Mouse (Mus musculus): ENCODE results near the gene Klhdc3. TPM values are rescaled to one million over a fixed set of nuclear protein-coding genes. Genes with fewer than 3 reads are reported as not detected.
A peak's percentile ranks its signal among the peaks of the same experiment; 100 is the strongest.

The Klhdc3 gene
- polyA plus RNA-seq (2014; fragmentation: Nextera tagmentation; extraction: Ambion mirVana): 113 and 133 TPM in 2 replicates

DNA sequence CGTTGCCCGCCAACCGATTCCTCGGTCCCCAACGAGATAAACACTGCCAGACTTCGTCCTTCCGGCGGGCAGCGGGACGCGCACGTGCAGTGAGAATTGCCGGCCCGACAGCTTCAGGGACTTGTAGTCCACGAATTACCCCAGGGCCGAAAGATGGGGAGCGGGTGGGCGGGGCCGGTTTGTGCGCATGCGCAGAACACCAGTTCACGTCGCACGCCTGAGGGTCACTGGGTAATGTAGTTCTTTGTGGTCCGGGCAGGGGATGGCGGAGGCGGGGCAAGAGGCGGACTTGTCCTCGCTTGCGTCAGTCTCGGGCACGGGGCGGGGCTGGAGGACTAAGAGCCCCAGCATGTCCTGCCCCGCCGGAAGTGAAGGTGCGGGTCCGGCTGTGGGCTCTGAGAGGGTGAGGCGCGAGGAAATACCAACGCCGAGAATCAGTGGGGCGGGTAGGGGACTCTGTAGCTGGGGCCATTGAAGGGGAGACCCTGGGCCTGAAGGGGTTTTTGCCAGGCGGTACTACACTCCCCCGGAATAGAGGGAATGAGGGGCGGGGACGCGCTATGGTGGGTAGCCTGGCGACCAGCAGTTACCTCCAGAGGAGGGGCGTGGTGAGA is at the start of gene Klhdc3:
TSS of gene Klhdc3 (minus strand) at position 155 of the 614 bp plus-strand sequence.
- H3K4me3 ChIP-seq (ENCODE audit: low read depth, low read length): peak within 1 kb of the TSS; percentile 82
- H3K36me3 ChIP-seq (ENCODE audit: control insufficient read depth, insufficient read depth, low read length): peaks cover 59% of the 10 kb centered on the region
- no peaks in the 10 kb centered on the region for H3K9me3 ChIP-seq (ENCODE audit: control insufficient read depth, low read length)
- H3K4me2 ChIP-seq (ENCODE audit: low read depth, low read length): peak within 1 kb of the TSS; percentile 88
- H3K27me3 ChIP-seq (replicated peaks; ENCODE audit: control insufficient read depth, insufficient read depth, low read length): no peaks in the 10 kb centered on the region
- DNase-seq (ENCODE audit: low spot score) (peak; percentile 99), ATAC-seq (ENCODE audit: low read depth) (peak; percentile 98)
- H3K4me1 ChIP-seq (ENCODE audit: control insufficient read depth, insufficient read depth, low read length): peaks cover 17% of the 10 kb centered on the region
- peak within 1 kb of the TSS; percentile 87 for H3K27ac ChIP-seq (replicated peaks; ENCODE audit: low read depth, low read length)
- WGBS: under 1% methylated on average over 44 of the region's 49 CpGs
- H3K9ac ChIP-seq (ENCODE audit: low read depth, low read length): peak within 1 kb of the TSS; percentile 78

DNA sequence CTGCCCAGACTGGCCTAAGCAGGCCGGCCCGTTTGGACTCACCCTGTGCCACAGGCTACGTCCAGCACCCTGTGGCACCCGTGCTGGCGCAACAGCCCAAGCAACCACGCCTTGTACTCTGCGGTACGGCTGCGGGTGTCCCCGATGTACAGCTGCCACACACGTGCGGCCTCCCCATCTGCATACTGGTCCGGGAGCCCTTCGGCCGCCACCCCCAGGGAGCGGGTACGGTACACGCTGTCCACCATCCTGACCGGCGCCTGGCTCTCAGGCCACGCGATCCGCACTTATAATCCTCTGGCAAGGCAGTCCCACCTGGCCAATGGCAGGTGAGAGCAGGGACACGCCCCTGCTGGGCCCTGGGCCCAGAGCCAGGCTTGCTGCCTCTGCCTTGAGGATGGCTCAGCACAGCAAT is 48.2 kb upstream of the Klhdc3 start, which contains the start of gene Gnmt:
TSS of gene Gnmt (minus strand) at position 265 of the 415 bp plus-strand sequence.
- peak within 1 kb of the TSS; percentile 19; the same call in 1 of the 2 replicates for H3K4me3 ChIP-seq (ENCODE audit: low read depth, low read length)
- peak within 1 kb of the TSS; percentile 48 for H3K9ac ChIP-seq (ENCODE audit: low read depth, low read length)
- ATAC-seq (ENCODE audit: low read depth): peak; percentile 70
- H3K9me3 ChIP-seq (ENCODE audit: control insufficient read depth, low read length): no peaks in the 10 kb centered on the region
- peak; percentile 38 for DNase-seq (ENCODE audit: low spot score)
- 12% methylated on average over 21 of the region's 24 CpGs for WGBS
- H3K4me2 ChIP-seq (ENCODE audit: low read depth, low read length): peak within 1 kb of the TSS; percentile 43
- H3K27me3 ChIP-seq (replicated peaks; ENCODE audit: control insufficient read depth, insufficient read depth, low read length): peaks cover 16% of the 10 kb centered on the region
- H3K4me1 ChIP-seq (ENCODE audit: control insufficient read depth, insufficient read depth, low read length): no peaks in the 10 kb centered on the region
- no peak within 1 kb of the TSS for H3K27ac ChIP-seq (replicated peaks; ENCODE audit: low read depth, low read length)
- H3K36me3 ChIP-seq (ENCODE audit: control insufficient read depth, insufficient read depth, low read length): peaks cover 20% of the 10 kb centered on the region; the same call in 1 of the 2 replicates

DNA sequence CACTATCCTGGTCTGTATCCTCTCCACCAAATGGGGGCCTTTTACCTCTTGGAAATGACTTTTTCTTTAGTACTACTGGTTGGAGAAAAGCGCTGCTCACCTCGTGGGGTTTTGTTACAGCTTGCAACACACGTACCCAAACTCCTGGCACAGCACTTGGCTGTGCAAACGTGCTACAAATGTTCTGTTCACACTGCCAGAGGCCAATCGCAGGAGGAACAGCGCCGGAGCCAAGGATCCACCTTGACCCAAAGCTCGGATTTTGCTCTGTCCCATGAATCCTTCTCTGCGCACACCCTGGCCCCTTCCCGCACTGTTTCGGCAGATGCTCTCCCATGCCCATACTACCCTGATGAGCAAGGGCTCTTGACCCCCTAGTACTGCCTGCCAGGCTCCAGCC is 47.8 kb upstream of the Klhdc3 start:
- Histone ChIP-seq H3K9me3 (ENCODE audit: control insufficient read depth, low read length) (no peaks in the 10 kb centered on the region), H3K4me1 (ENCODE audit: control insufficient read depth, insufficient read depth, low read length) (no peaks in the 10 kb centered on the region), H3K9ac (ENCODE audit: low read depth, low read length) (peak overlapping the region; percentile 48), H3K4me2 (ENCODE audit: low read depth, low read length) (peak overlapping the region; percentile 43), H3K27ac (replicated peaks; ENCODE audit: low read depth, low read length) (no peak overlapping the region), H3K27me3 (replicated peaks; ENCODE audit: control insufficient read depth, insufficient read depth, low read length) (peaks cover 16% of the 10 kb centered on the region), H3K36me3 (ENCODE audit: control insufficient read depth, insufficient read depth, low read length) (peaks cover 24% of the 10 kb centered on the region; the same call in 1 of the 2 replicates), H3K4me3 (ENCODE audit: low read depth, low read length) (0 out of 2 replicates have a peak overlapping the region, but pooled peaks have one; percentile 19)
- DNase-seq (ENCODE audit: low spot score) (no peak), ATAC-seq (ENCODE audit: low read depth) (no peak)
- 40% methylated on average over 11 of the region's 11 CpGs for WGBS

DNA sequence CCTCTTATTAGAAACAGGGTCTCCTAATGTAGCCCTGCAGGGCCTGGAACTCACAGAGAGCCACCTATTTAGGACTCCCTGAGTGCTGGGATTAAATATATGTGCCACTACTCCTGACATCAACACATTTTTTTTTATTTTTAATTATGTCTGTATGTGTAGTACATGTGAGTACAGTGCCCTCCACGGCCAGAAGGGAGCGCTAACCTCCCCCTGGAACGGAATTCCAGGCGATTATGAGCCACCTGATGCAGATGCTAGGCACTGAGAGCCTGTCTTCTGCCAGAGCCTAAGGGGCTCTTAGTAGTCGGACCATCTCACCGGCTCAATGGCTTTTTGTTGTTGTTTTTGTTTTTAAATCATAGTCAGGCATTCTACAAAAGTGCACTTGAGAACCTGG is 47.3 kb upstream of the Klhdc3 start:
- H3K4me3 ChIP-seq (ENCODE audit: low read depth, low read length): no peak overlapping the region
- 42% methylated on average over 6 of the region's 6 CpGs for WGBS
- no peak overlapping the region for H3K27ac ChIP-seq (replicated peaks; ENCODE audit: low read depth, low read length)
- H3K36me3 ChIP-seq (ENCODE audit: control insufficient read depth, insufficient read depth, low read length): peaks cover 29% of the 10 kb centered on the region; the same call in 1 of the 2 replicates
- H3K9me3 ChIP-seq (ENCODE audit: control insufficient read depth, low read length): no peaks in the 10 kb centered on the region
- no peak for DNase-seq (ENCODE audit: low spot score)
- H3K4me2 ChIP-seq (ENCODE audit: low read depth, low read length): no peak overlapping the region
- H3K9ac ChIP-seq (ENCODE audit: low read depth, low read length): no peak overlapping the region
- H3K4me1 ChIP-seq (ENCODE audit: control insufficient read depth, insufficient read depth, low read length): no peaks in the 10 kb centered on the region
- peaks cover 16% of the 10 kb centered on the region for H3K27me3 ChIP-seq (replicated peaks; ENCODE audit: control insufficient read depth, insufficient read depth, low read length)
- ATAC-seq (ENCODE audit: low read depth): no peak

DNA sequence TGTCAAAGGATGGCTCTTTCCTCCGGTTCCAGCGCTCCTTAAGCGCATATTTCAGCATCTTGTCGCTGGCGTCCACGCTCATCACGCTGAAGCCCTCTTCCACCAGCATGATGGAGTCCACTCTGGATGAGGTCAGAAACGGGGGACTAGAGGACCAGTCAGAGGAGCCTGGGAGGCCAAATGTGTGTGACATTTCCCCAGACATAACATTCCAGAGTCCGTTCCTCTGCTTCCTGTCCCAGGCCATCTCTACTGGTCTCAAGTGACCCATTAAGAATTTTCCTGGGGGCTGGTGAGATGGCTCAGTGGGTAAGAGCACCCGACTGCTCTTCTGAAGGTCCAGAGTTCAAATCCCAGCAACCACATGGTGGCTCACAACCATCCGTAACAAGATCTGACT is 46.6 kb upstream of the Klhdc3 start:
- H3K4me1 ChIP-seq (ENCODE audit: control insufficient read depth, insufficient read depth, low read length): no peaks in the 10 kb centered on the region
- H3K9ac ChIP-seq (ENCODE audit: low read depth, low read length): no peak overlapping the region
- H3K9me3 ChIP-seq (ENCODE audit: control insufficient read depth, low read length): no peaks in the 10 kb centered on the region
- WGBS: 90% methylated on average over 11 of the region's 11 CpGs
- H3K27me3 ChIP-seq (replicated peaks; ENCODE audit: control insufficient read depth, insufficient read depth, low read length): peaks cover 16% of the 10 kb centered on the region
- H3K4me2 ChIP-seq (ENCODE audit: low read depth, low read length): no peak overlapping the region
- H3K4me3 ChIP-seq (ENCODE audit: low read depth, low read length): no peak overlapping the region
- DNase-seq (ENCODE audit: low spot score) (no peak), ATAC-seq (ENCODE audit: low read depth) (no peak)
- peaks cover 33% of the 10 kb centered on the region; the same call in 1 of the 2 replicates for H3K36me3 ChIP-seq (ENCODE audit: control insufficient read depth, insufficient read depth, low read length)
- H3K27ac ChIP-seq (replicated peaks; ENCODE audit: low read depth, low read length): no peak overlapping the region

DNA sequence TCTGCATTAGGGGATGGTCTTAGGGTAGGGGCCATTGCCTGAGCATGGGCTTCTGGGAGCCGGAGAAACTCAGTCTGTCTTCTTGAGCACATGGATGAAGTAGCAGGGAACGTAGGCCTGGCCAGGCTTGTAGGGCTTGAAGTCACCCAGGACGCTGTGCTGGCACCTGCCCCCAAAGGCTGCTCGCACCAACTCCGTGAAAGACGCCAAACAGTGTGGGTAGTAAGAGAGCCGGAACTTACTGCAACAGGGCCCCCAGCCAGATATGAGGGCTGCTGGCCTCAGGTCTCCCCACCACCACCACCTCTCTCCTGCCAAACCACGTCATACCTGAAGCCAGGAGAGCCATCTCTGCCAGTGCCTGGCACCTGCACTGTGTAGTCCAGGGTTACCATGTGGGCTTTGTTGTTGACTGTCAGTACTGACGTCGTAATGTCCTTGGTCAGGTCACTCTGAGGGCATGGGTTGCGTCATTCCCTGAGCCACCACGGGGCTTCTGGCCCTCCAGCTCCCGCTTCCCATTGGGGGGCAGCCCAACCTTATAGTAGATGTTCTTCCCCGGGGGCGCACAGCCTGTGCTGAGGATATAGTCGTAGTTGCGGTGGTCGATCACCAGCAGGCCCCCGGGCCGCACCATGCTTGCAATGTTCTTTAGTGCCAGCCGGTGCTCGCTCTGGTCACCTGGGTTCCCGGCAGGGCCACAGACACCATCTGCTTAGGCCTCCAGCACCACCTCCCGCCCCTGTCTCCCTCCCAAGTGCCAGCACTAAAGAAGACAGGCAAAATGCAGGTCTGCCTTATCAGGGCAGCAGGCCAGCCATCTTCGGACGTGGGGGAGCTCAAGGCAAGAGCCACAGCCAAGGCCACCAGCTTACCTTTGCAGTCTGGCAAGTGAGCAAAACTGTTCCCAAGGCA is 45.3 kb upstream of the Klhdc3 start:
- no peak overlapping the region for H3K4me2 ChIP-seq (ENCODE audit: low read depth, low read length)
- H3K4me1 ChIP-seq (ENCODE audit: control insufficient read depth, insufficient read depth, low read length): no peaks in the 10 kb centered on the region
- 91% methylated on average over 25 of the region's 26 CpGs for WGBS
- H3K27me3 ChIP-seq (replicated peaks; ENCODE audit: control insufficient read depth, insufficient read depth, low read length): peaks cover 16% of the 10 kb centered on the region
- no peak for ATAC-seq (ENCODE audit: low read depth)
- no peak overlapping the region for H3K9ac ChIP-seq (ENCODE audit: low read depth, low read length)
- DNase-seq (ENCODE audit: low spot score): no peak
- H3K4me3 ChIP-seq (ENCODE audit: low read depth, low read length): no peak overlapping the region
- no peaks in the 10 kb centered on the region for H3K9me3 ChIP-seq (ENCODE audit: control insufficient read depth, low read length)
- H3K27ac ChIP-seq (replicated peaks; ENCODE audit: low read depth, low read length): no peak overlapping the region
- H3K36me3 ChIP-seq (ENCODE audit: control insufficient read depth, insufficient read depth, low read length): peaks cover 45% of the 10 kb centered on the region; the same call in 1 of the 2 replicates

DNA sequence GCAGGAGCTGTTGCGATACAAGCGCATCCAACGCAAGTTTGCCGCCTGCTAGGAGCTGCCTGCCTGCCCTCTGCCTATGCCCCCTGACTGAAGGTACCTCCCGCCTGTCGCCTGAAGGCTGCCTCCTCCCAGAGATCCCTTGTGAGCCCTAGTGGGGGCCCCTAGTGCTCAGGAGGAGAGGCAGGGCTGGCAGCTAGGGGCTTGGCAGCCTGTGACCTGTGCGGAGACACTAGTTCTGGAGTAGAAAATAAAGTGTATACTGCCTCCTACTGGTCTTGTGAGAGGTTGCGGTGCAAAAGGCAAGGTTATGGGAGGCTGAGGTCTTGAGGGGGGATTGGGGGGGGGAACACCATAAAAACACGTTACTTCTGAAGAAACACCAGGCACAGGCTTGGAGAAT is 44.6 kb upstream of the Klhdc3 start:
- H3K9me3 ChIP-seq (ENCODE audit: control insufficient read depth, low read length): no peaks in the 10 kb centered on the region
- peaks cover 52% of the 10 kb centered on the region; the same call in 1 of the 2 replicates for H3K36me3 ChIP-seq (ENCODE audit: control insufficient read depth, insufficient read depth, low read length)
- H3K27me3 ChIP-seq (replicated peaks; ENCODE audit: control insufficient read depth, insufficient read depth, low read length): peaks cover 16% of the 10 kb centered on the region
- WGBS: 58% methylated on average over 9 of the region's 9 CpGs
- no peak overlapping the region for H3K9ac ChIP-seq (ENCODE audit: low read depth, low read length)
- DNase-seq (ENCODE audit: low spot score) (peak; percentile 31), ATAC-seq (ENCODE audit: low read depth) (peak; percentile 21; the same call in 1 of the 2 replicates)
- H3K4me3 ChIP-seq (ENCODE audit: low read depth, low read length): no peak overlapping the region
- H3K4me1 ChIP-seq (ENCODE audit: control insufficient read depth, insufficient read depth, low read length): no peaks in the 10 kb centered on the region
- H3K27ac ChIP-seq (replicated peaks; ENCODE audit: low read depth, low read length): no peak overlapping the region
- H3K4me2 ChIP-seq (ENCODE audit: low read depth, low read length): no peak overlapping the region

DNA sequence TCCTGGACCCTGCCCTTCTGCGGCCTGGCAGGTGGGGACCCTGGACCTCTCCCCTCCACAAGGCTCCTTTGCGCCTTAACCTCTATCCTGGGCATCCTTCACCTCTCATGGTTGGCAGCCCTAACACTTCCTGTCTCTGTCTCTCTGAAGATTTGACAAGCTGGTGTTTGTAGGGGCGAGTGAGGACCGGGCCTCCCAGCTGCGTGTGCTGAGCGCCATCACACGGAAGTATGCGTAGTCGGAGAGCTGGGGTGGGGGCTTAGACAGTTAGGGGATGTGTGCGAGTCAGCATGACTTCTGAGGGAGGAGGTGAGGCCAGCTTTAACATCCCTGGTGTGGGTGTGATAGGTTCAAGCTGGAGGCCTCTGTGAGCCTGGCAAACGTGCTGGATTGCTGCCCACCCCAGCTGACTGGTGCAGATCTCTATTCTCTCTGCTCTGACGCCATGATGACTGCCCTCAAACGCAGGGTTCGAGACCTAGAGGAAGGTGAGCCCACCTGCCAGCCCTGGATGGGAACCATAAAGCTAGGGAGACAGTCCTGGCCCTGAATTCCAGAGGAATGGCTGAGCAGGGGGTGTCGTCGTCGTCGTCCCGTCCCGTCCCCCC is 43.9 kb upstream of the Klhdc3 start:
- peaks cover 59% of the 10 kb centered on the region; the same call in 1 of the 2 replicates for H3K36me3 ChIP-seq (ENCODE audit: control insufficient read depth, insufficient read depth, low read length)
- 83% methylated on average over 14 of the region's 20 CpGs for WGBS

More for the DNA sequence above, 43.9 kb upstream of the Klhdc3 start:
- Histone ChIP-seq H3K4me2 (ENCODE audit: low read depth, low read length) (no peak overlapping the region), H3K4me1 (ENCODE audit: control insufficient read depth, insufficient read depth, low read length) (no peaks in the 10 kb centered on the region), H3K27ac (replicated peaks; ENCODE audit: low read depth, low read length) (no peak overlapping the region), H3K27me3 (replicated peaks; ENCODE audit: control insufficient read depth, insufficient read depth, low read length) (peaks cover 16% of the 10 kb centered on the region), H3K9me3 (ENCODE audit: control insufficient read depth, low read length) (no peaks in the 10 kb centered on the region), H3K4me3 (ENCODE audit: low read depth, low read length) (no peak overlapping the region), H3K9ac (ENCODE audit: low read depth, low read length) (no peak overlapping the region)
- ATAC-seq (ENCODE audit: low read depth) (no peak), DNase-seq (ENCODE audit: low spot score) (no peak)
